Mouse (Mus musculus) limb, embryonic 14.5 days (tissue): ENCODE data around the gene Dnah17. TPM values are rescaled to one million over a fixed set of nuclear protein-coding genes. Genes with fewer than 3 reads are reported as not detected.

Experiments
- ATAC-seq: fragments of 200-750 bp; cut with Nextera tagmentation; 2 replicates; pipeline ENCODE4 v1.8.0; 2017; ENCODE audit warnings: low read depth, moderate number of reproducible peaks, moderate TSS enrichment; ENCODE audit not compliant: low FRiP score
- DNase-seq: peaks from one replicate; pipeline ENCODE4 v3.0.0-alpha.2; 2015; ENCODE audit warnings: low spot score
- H3K27ac ChIP-seq: fragments of 300-500 bp; sonication (generic); replicated peaks from 2 replicates; pipeline ENCODE4 v1.5.1; 2014; ENCODE audit warnings: low read depth, mild to moderate bottlenecking, low read length, moderate library complexity, mixed read lengths
- H3K27me3 ChIP-seq: fragments of 300-500 bp; sonication (generic); 2 replicates; pipeline ENCODE4 v1.6.1; 2014; ENCODE audit warnings: low read length, mixed read lengths; ENCODE audit not compliant: control insufficient read depth, insufficient read depth
- H3K36me3 ChIP-seq: fragments of 300-500 bp; sonication (generic); 2 replicates; pipeline ENCODE4 v1.6.1; 2014; ENCODE audit warnings: mild to moderate bottlenecking, low read length, moderate library complexity, mixed read lengths; ENCODE audit not compliant: control insufficient read depth, insufficient read depth
- H3K4me1 ChIP-seq: fragments of 300-500 bp; sonication (generic); 2 replicates; pipeline ENCODE4 v1.6.1; 2014; ENCODE audit warnings: antibody characterized with exemption, low read length, mixed read lengths; ENCODE audit not compliant: control insufficient read depth, insufficient read depth
- H3K4me2 ChIP-seq: fragments of 300-500 bp; sonication (generic); replicated peaks from 2 replicates; pipeline ENCODE4 v1.6.1; 2014; ENCODE audit warnings: low read depth, mild to moderate bottlenecking, low read length, moderate library complexity; ENCODE audit not compliant: severe bottlenecking
- H3K4me3 ChIP-seq: fragments of 300-500 bp; sonication (generic); replicated peaks from 2 replicates; pipeline ENCODE4 v1.5.1; 2014; ENCODE audit warnings: low read length
- H3K9ac ChIP-seq: fragments of 300-500 bp; sonication (generic); 2 replicates; pipeline ENCODE4 v1.6.1; 2014; ENCODE audit warnings: mild to moderate bottlenecking, low read depth, low read length, moderate library complexity; ENCODE audit not compliant: severe bottlenecking
- H3K9me3 ChIP-seq: fragments of 300-500 bp; sonication (generic); 2 replicates; pipeline ENCODE4 v1.6.1; 2016; ENCODE audit warnings: low read length; ENCODE audit not compliant: control insufficient read depth
- POLR2A ChIP-seq: fragments of 200-500 bp; IDR thresholded peaks from 2 replicates; pipeline ENCODE4 v1.8.0; 2012; ENCODE audit warnings: inconsistent platforms, mild to moderate bottlenecking, moderate library complexity, borderline replicate concordance; ENCODE audit not compliant: insufficient read depth, insufficient read length; ENCODE audit errors: extremely low read depth
- WGBS: fragments of 180-500 bp; shearing (Covaris S2); extraction: QIAGEN DNeasy Blood & Tissue Kit; methylation state at CpG from one replicate; pipeline ENCODE4 v1.1.7; 2014; 5-methylcytosine and 5-hydroxymethylcytosine counted together
- polyA plus RNA-seq, 2 experiments: library from polyadenylated mRNA; depleted of rRNA in 1 of 2; stranded (reverse) in 1 of 2; unstranded in 1 of 2; fragments of >200 nt; fragmentation: Nextera tagmentation in 1 of 2; extraction: Ambion mirVana in 1 of 2; gene quantifications; 2 replicates each; pipeline versions ENCODE4 v1.2.1 to v1.2.3; 2012 to 2014

The Dnah17 gene
- polyA plus RNA-seq (2012; rRNA removed) (0.10 TPM in 2 replicates), polyA plus RNA-seq (2014; fragmentation: Nextera tagmentation; extraction: Ambion mirVana) (0.11 and 0.17 TPM in 2 replicates)

- WGBS, result 87% methylated on average over 7 of the region's 7 CpGs
- no peaks in the 10 kb centered on the region for H3K4me1 ChIP-seq
- DNase-seq (no peak), ATAC-seq (no peak)
- no peaks in the 10 kb centered on the region for H3K36me3 ChIP-seq
- no peak within 1 kb of the TSS for H3K27ac ChIP-seq
- no peak within 1 kb of the TSS for H3K9ac ChIP-seq
- H3K4me2 ChIP-seq, result no peak within 1 kb of the TSS
- H3K4me3 ChIP-seq, result no peak within 1 kb of the TSS
- no peaks in the 10 kb centered on the region for H3K27me3 ChIP-seq
- no peaks in the 10 kb centered on the region for H3K9me3 ChIP-seq
- TF ChIP-seq POLR2A, result no peak
These were observed at the start of gene Dnah17 for GRCm38 (mm10) chr11:118130534-118130933. Gene Dnah17, minus strand, starts transcription at chr11:118130634.

GRCm38 (mm10) chr11:118180199-118180598 is 49.8 kb upstream of the Dnah17 start:
- DNase-seq, result no peak
- Histone ChIP-seq H3K4me3 (no peak overlapping the region), H3K9ac (no peak overlapping the region), H3K27me3 (no peaks in the 10 kb centered on the region), H3K4me2 (no peak overlapping the region), H3K9me3 (no peaks in the 10 kb centered on the region), H3K27ac (no peak overlapping the region), H3K36me3 (peaks cover 89% of the 10 kb centered on the region), H3K4me1 (no peaks in the 10 kb centered on the region)
- TF ChIP-seq POLR2A, result no peak
- WGBS, result 92% methylated on average over 7 of the region's 7 CpGs
- ATAC-seq, result no peak

- Histone ChIP-seq H3K9ac (no peak overlapping the region), H3K9me3 (no peaks in the 10 kb centered on the region), H3K4me1 (no peaks in the 10 kb centered on the region), H3K4me2 (no peak overlapping the region), H3K36me3 (peaks cover 84% of the 10 kb centered on the region), H3K27me3 (no peaks in the 10 kb centered on the region), H3K4me3 (no peak overlapping the region), H3K27ac (no peak overlapping the region)
- WGBS, result 87% methylated on average over 5 of the region's 5 CpGs
- TF ChIP-seq POLR2A, result no peak
- DNase-seq (no peak), ATAC-seq (no peak)
These were observed 47.8 kb upstream of the Dnah17 start for GRCm38 (mm10) chr11:118178236-118178635.

GRCm38 (mm10) chr11:118174752-118175151 is 44.3 kb upstream of the Dnah17 start:
- no peak for TF ChIP-seq POLR2A
- H3K9me3 ChIP-seq, result no peaks in the 10 kb centered on the region
- no peak for DNase-seq
- no peak for ATAC-seq
- H3K9ac ChIP-seq, result no peak overlapping the region
- H3K4me3 ChIP-seq, result no peak overlapping the region
- no peak overlapping the region for H3K27ac ChIP-seq
- H3K27me3 ChIP-seq, result no peaks in the 10 kb centered on the region
- peaks cover 68% of the 10 kb centered on the region for H3K36me3 ChIP-seq
- 88% methylated on average over 7 of the region's 7 CpGs for WGBS
- H3K4me2 ChIP-seq, result no peak overlapping the region
- H3K4me1 ChIP-seq, result no peaks in the 10 kb centered on the region

GRCm38 (mm10) chr11:118172768-118173167 is 42.3 kb upstream of the Dnah17 start:
- ATAC-seq, result no peak
- no peak for DNase-seq
- no peak for TF ChIP-seq POLR2A
- Histone ChIP-seq H3K4me1 (no peaks in the 10 kb centered on the region), H3K27me3 (no peaks in the 10 kb centered on the region), H3K4me3 (no peak overlapping the region), H3K4me2 (no peak overlapping the region), H3K9ac (no peak overlapping the region; the same call in 1 of the 2 replicates), H3K9me3 (no peaks in the 10 kb centered on the region), H3K36me3 (peaks cover 64% of the 10 kb centered on the region), H3K27ac (no peak overlapping the region)
- WGBS, result 84% methylated on average over 5 of the region's 5 CpGs

- H3K4me2 ChIP-seq, result no peak overlapping the region
- DNase-seq (no peak), ATAC-seq (no peak)
- peaks cover 63% of the 10 kb centered on the region for H3K36me3 ChIP-seq
- 89% methylated on average over 5 of the region's 5 CpGs for WGBS
- no peak for TF ChIP-seq POLR2A
- H3K4me3 ChIP-seq, result no peak overlapping the region
- H3K9me3 ChIP-seq, result no peaks in the 10 kb centered on the region
- H3K27me3 ChIP-seq, result no peaks in the 10 kb centered on the region
- no peak overlapping the region for H3K9ac ChIP-seq
- H3K27ac ChIP-seq, result no peak overlapping the region
- H3K4me1 ChIP-seq, result no peaks in the 10 kb centered on the region
These were observed 39.9 kb upstream of the Dnah17 start for GRCm38 (mm10) chr11:118170333-118170732.
